Mouse (Mus musculus): ENCODE results near the gene Miga2.
A peak's percentile ranks its signal among the peaks of the same experiment; 100 is the strongest.
"Not testable (repeated sequence)": the region's sequence is repeated elsewhere in the genome, so short reads cannot be mapped to it uniquely, and the experiment has no call there.

Miga2 gene

GRCm38 (mm10) chr2:30397986-30398512 lies 34.0 kb downstream of the Miga2 start:
- DNase-seq (ENCODE audit: low read depth, low spot score) = no peak

GRCm38 (mm10) chr2:30399191-30400171 lies 35.4 kb downstream of the Miga2 start:
- no peak for DNase-seq (ENCODE audit: low read depth, low spot score)

DNA sequence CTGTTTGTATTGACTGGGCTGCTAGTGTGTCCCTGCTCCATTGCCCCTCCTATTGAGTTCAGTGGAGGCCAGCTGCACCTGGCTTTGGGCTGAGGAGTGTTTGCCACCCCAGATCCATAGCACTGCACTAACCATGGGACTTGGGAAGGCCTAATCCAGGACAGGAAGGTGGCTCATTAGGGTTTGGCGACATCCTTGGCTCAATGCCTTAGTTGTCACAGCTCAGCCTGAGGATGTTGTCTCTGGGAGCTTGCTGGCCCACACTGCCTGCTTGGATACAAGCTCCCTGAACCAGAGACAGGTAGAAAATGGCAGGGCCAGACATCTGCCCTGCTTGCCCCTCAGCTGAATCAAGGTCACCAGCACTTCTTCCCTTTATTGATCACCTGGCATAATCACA lies 37.5 kb downstream of the Miga2 start:
- no peak for DNase-seq (ENCODE audit: low read depth, low spot score)

- DNase-seq (ENCODE audit: low read depth, low spot score) = peak; percentile 86
These were observed 38.4 kb downstream of the Miga2 start for GRCm38 (mm10) chr2:30402351-30402826.

DNA sequence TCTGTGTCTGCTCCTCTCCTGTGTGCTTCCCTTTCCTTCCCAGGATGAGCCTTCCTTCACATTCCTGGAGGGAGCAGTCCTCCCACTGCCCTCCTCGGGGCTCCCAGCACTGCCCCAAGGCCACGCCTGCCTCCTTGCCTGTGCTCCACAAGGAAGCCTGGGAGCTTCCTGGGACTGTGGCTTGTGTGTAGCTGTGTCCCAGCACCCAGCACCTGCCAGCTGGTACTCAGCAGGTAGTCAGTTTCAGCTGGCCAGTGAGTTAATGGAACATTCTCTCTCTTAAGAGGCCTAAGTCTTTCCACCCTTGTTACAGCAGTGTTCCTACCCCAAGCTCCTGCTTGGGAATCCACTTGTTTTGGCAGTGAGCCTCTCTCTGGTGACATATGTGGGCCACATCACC lies 38.8 kb downstream of the Miga2 start:
- DNase-seq (ENCODE audit: low read depth, low spot score) = no peak

DNA sequence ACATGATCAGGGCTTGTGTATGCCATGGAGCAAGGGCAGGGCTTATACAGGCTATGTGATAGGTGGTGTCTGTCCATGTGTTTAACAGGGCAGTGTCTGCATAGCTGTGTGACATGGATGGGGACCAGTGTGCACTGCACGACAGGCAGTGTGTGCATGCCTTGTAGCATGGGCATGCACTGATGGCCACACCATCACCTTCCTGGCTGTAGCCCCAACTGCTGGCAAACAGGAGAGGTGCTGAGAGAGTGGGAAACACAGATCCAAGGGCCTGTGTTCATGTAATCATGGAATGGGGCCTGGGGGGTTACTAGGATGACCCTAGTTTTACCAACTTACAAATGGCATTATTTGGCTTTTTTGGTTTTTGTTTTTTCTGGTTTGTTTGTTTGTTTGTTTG lies 39.8 kb downstream of the Miga2 start:
- DNase-seq (ENCODE audit: low read depth, low spot score) = no peak

DNA sequence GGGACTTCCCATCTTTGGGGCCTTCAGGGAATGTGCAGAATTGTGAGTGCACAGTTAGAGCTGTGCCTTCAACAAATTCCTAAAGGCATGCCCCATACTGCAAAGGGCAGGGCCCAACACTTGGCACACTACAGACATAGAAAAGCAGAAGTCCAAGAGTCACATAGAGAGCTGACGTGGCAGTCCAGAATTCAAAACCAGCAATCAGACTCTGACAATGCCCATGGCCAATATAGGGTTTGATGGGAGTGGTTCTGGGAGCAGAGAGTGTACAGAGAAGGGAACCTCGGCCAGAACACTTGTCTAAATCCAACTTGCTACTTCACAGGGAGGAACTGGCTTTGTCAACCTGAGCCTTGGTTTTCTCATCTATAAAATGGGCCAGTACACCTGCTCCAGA lies 43.2 kb downstream of the Miga2 start:
- DNase-seq (ENCODE audit: low read depth, low spot score) = no peak

DNA sequence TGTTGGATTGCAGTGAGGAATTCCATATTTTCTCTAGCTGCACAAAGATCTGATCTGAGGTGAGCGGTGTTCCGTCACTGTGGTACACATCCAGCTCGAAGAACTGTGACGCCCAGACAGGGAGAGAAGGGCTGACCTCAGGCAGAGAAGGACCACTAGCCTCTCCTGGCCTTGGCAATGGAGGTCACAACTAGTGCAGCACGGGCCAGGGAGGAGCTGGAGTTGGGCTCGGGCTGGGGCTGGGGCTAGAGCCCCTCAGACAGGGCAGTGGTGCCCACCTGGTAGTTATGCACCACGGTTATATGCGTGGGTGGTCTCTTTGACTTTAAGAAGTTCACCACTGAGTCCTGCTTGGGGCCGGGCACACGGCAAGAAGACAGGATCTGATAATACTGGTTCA lies 43.7 kb downstream of the Miga2 start:
- DNase-seq (ENCODE audit: low read depth, low spot score) = no peak

GRCm38 (mm10) chr2:30408452-30409100 lies 44.5 kb downstream of the Miga2 start:
- DNase-seq (ENCODE audit: low read depth, low spot score) = no peak

DNA sequence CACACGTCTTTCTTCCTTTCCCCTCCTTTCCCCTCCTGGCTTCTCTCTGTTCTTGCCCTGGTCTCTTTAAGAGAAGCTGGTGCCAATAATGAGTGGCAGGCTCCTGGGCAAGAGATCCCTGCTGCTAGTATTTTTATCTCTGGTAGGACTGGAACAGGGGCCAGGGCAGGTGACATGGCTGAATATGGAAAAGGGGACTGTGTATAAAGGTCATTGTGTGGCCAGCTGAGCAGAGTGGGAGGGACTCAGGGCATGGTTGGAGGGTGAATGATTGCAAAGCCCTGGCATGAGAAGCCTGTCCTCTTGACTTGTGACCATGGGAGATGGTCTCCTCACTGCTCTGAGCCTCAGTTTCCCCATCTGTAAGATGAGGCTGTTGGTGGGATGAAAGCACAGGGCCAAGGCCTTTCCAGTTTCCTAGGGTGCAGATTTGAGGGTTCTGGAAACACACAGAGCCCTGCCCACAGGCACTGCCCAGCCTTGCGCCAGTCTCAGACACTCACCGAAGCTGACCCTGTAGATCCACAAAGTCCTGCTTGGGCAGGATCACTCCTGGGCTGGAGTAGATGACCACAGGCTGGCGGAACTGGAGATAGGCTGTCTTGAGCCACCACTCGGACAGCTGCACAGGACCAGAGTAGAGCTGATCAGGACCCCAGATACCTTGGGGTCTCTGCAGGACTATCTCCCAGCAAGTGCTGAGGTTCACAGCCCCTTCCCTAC lies 45.6 kb downstream of the Miga2 start:
- peak; percentile 86 for DNase-seq (ENCODE audit: low read depth, low spot score)

DNA sequence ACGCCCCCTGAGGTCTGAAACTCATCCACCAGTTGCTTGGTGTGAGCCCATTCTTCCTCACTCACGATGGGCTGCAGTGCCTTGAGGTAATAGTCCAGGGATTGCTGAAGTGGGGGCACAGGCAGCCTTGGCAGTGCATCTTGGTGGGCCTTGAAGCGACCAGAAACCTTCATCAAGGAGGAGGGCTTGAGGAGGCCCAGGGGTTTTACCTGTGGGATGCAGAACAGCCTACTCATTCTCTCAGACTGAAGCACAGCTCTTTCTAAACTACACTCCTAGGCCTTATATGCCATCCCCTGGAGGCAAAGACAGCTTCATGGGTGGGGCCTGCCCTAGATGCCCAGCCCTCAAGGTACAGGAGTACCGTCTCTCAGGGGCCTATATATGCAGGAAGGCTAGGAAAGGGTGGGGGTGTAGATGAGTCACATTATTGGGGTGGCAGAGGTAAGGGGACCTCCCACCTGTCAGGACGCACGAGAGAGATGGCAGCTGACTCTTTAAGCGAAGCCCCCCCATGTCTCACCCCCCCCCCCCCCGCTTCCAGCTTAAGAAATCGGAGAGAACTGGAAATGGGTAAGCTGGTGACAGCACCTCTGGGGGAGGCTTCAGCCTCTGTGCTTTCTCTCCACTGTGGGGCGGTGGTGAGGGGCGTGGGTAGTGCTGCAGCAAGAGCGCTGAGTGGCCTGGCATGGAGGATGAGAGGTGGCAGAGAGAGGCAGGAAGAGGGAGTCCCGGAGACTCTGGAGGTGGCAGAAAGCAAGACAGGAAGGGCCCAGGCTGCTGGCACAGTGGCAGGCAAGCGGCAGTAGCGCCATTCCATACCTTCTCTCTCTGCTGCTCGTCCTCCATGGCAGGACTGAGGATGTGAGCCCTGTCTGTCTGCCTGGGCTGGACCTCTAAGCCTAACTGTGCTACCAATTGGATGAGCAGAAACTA lies 49.3 kb downstream of the Miga2 start:
- DNase-seq (ENCODE audit: low read depth, low spot score) = no peak

GRCm38 (mm10) chr2:30414101-30414500 lies 50.1 kb downstream of the Miga2 start:
- DNase-seq (ENCODE audit: low read depth, low spot score) = no peak

GRCm38 (mm10) chr2:30414681-30415080 lies 50.6 kb downstream of the Miga2 start:
- DNase-seq (ENCODE audit: low read depth, low spot score) = no peak

GRCm38 (mm10) chr2:30415157-30415935 lies 51.3 kb downstream of the Miga2 start, which contains the start of gene Crat:
Crat (minus strand) TSS chr2:30415813.
- DNase-seq (ENCODE audit: low read depth, low spot score) = peak; percentile 98

GRCm38 (mm10) chr2:30415936-30416648 lies 52.1 kb downstream of the Miga2 start, which contains the start of gene Ptpa:
Ptpa (plus strand) TSS chr2:30416039.
- peak; percentile 93 for DNase-seq (ENCODE audit: low read depth, low spot score)

GRCm38 (mm10) chr2:30416649-30416965 lies 52.6 kb downstream of the Miga2 start:
- DNase-seq (ENCODE audit: low read depth, low spot score) = no peak

GRCm38 (mm10) chr2:30417154-30417553 lies 53.1 kb downstream of the Miga2 start:
- not testable (repeated sequence) for DNase-seq (ENCODE audit: low read depth, low spot score)

DNA sequence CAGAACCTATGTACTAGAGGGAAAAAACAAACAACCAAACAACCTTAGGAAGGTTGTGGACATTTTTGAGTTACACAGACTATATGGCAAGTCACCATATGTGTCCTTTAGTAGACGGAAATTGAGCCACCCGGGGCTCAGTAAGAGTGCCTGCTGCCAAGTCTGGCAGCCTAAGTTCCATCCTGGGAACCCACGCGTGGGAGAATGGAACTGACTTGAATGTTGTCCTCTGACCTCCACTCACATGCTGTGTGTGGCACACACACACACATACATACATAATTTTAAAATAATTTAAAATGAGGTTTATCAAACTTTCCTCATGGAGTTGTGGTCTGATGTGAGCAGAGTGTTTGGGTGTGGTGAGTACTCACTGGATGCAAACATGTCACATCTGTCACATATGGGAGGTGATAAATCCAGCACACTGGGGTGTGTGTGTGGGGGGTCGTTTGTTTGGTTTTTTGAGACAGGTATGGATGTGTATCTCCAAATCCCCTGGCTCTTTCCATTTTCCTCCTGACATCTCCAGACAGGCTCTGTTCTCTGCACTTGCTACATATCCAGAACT lies 53.6 kb downstream of the Miga2 start:
- DNase-seq (ENCODE audit: low read depth, low spot score) = no peak

DNA sequence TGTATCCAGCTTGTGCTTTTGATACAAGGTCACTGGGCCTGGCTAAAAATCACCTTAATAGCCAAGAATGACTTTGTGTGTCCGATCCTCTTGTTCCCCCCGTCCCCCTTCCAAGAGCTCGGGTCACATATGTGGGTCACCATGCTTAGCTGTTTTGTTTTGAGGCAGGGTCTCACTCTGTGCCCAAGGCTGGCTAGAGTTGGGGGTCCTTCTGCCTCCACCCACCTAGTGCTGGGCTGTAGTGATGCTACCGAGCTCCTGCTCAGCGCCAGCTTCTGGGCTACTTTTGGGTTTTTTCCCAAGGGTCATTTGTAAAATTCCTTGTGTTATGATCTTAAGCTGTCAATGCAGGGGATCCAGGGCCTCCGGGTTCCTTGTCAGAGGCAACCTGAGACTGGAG lies 54.2 kb downstream of the Miga2 start:
- DNase-seq (ENCODE audit: low read depth, low spot score) = no peak
